Mouse (Mus musculus) adrenal gland, postnatal 36 days (tissue): Measurements from ENCODE around the gene Pdcd7. TPM values are rescaled to one million over a fixed set of nuclear protein-coding genes. Genes with fewer than 3 reads are reported as not detected.
A peak's percentile ranks its signal among the peaks of the same experiment; 100 is the strongest.

Experiments used
- DNase-seq, 2 experiments: peaks; one replicate each; pipeline ENCODE4 v3.0.0; 2021; ENCODE audit warnings: mixed read lengths in 1 of 2
- total RNA-seq, 2 experiments: library from RNA; stranded (reverse); gene quantifications; 2 replicates each; pipeline ENCODE4 v1.2.3; 2021

The Pdcd7 gene
- total RNA-seq, 2 experiments from 2014 or later = 17.8 to 18.6 TPM

DNA sequence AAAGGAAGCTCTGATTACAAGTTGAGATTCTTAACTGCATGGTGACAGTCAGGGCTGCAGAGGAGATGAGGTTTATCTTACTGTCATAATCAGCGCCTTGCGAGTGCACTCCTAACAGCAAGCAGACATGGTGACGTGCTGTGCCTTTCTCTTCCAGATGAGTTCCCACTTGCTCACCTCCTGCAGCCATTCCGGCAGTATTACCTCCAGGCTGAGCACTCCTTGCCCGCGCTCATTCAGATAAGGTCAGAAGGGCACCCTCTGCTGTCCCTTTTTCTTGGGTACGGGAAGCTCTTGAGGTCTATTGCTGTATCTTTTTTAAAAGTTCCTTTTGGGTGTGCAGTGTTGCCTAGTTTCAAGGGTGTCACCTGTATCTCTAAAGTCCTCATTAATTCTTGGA is 10.7 kb downstream of the Pdcd7 start:
- no peak for DNase-seq

DNA sequence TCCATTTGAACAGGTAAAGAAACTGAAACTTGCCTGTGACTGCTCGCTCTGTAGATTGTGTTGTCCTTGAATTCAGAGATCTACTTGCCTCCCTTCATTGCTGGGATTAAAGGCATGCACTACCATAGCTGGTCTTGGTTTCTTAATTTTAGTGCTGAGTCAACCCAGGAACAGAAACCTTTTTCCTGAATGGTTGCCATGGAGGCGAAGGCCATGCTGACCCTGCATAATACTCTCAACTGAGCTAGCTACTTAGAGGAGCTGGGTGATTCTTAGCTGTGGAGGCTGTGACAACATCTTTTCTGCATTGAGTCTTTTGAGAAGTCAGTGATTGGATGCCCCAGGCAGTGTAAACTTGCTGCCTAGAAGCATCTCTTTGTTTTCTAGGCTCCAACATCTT is 11.1 kb downstream of the Pdcd7 start:
- peak; percentile 76 to 79 for DNase-seq

DNA sequence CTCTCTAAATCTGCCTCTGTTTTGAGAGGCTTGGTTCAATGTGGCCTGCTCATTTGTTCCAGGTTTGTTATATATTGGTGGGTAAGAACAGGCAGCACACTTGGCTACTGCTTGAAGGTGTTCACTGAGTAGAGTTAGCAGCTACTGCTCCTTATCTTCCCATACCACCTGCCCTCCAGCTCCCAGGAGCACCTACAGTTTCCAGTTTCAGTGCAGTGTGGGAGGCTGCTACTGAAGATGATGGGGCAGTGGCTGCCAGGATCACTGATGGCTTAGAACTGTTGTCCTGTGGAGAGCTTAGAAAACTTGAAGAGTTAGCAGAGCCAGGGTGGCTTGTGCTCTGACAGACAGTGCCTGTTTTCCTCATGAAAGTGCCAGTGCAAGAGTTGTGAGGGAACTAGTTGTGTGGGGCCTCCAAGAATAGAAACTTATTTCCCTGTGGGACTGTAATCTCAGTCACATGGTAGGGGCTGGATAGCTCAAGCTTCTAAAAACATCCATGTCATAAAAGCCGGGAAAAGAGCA is 13.1 kb downstream of the Pdcd7 start:
- no peak for DNase-seq

DNA sequence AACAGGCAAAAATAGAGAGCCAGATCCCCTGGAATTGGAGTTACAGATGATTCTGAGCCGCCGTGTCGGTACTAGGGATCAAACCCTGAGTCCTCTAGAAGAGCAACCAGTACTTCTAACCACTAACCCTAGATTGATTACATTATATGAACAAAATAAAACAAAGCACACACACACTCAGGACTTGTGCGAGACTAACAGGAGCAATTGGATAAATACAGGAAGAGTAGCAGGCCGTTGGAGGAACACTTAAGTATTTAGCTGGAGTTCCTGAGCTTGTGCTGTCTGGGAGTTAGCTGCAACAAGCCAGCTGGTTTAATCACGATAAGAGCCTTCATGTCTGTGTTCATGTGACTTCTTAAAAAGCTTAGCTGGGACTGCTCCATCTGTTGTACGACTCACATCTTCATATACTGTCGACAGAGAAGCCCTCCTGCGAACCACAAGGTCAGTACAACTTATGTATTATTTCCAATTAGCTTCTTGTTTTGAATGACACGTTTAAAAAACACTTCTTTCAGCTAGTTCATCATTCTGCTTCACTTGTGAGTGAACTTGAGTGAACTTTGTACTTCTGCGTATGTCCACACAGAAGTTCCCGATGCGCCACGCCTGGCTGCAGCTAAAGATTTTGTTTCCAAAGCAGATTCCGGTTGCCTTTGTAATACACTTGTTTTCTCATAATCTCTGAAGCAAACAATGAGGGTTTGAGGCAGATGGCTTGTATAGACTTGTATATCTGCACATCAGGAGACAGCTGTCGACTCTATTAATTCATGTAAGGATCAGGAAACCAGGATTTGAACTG is 14.9 kb downstream of the Pdcd7 start, which contains the start of gene Ubap1l:
Ubap1l (plus strand) TSS at position 401 of the 808 bp plus-strand sequence.
- DNase-seq = no peak

DNA sequence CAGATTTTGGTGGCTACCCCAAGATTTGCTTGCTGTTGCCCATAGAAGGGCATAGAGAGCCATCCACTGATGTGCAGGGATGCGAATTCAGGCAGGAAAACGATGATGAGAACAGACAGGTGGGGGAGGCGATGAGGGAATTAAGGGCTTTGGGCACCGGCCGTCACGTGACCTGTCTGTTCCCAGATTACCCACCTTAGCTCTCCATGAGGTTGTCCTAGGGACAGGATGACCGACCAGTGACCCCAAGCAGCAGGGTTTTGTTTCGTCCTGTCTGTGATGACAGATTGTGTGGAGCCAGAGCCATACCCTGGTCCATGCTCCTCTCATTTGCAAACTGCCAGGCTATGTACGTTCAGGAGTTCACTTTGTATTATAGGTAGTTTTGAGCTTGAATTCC is 17.8 kb downstream of the Pdcd7 start:
- DNase-seq = no peak

DNA sequence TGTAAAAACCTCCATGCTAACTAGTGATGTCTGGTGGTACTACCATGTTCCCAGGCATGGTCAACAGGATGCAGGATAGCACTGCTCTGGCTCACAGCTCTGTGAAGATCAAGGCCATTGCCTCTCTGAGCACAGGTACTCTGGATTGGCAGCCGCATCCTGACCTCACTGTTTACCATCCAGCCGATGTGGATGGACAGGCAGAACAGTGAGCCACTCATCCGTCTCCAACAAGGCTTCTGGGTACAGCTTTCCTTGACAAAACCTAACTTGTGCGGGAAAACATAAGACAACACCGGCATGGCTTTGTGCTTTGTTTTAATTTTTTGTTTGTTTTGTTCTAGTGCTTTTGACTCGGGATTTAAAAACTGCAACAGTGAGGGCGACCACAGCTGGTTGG is 19.8 kb downstream of the Pdcd7 start:
- no peak for DNase-seq

DNA sequence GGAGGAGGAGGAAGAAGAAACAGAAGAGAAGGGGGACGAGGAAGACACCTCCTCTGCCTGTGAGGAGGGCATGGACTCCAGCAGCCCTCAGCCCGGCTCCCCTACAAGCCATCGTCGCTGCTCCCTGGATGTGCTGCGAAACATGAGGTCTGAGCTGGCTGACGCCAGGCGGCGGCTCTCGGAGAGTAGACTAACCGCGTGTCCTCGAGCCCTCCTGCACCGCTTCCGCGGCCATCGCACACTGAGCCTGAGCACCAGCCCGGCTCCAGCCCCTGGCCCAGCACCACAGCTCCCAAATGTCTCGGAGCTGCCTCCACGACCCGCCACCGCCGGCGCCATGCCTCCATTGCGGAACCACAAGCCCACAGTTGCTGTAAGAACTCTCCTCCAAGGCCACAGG is 25.9 kb downstream of the Pdcd7 start:
- no peak for DNase-seq

DNA sequence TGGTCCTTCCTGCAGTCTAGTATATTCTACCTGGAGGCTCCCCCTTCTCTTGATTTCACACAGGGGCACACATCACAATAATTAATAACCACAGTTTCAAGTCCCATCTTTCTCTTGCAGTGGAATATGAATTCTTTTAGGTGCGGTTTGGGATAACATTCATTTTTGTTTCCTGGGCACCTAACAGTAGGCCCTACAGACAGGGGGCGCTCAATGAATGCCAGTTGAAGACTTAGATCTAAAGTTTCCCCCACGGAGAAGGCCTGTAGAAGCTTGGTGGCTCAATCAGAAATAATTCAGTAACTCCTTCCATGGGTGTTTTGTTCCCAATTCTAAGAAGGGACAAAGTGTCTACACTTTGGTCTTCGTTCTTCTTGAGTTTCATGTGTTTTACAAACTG is 26.5 kb downstream of the Pdcd7 start:
- peak; percentile 42 to 64 for DNase-seq

DNA sequence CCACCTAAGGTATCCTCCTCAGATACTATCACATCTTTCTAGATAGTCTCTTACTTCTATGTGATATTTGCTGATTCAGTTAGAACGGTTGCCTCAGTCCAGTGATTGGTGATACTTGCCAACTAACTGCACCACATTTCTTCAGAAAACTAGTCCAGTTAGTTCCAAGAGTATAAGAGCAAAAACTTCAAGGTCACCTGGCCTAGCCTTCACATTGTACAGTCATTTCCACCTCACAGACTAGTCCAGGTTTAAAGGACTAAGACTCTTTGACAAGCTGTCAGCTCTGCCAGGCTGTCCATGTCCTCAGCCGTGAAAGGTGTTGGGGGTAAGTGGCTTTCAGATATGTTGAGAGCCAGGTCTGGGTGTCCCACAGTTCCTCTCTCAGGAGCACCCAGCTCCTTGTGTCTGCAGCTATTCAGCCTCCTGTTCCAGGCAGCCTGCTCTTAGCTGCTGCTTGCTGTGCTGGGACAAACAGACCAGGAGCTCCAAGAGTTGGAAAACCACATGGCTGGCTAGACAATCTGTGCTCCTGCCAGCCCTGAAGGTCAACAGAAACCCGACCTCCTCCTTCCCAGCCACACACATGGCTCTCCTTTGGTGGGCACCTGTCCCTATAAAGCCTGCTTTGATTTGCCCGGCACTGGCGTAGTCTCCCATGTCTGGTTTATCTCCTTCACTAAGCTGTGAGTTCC is 28.7 kb downstream of the Pdcd7 start:
- peak in 1 of 2 experiments; percentile 22 for DNase-seq

DNA sequence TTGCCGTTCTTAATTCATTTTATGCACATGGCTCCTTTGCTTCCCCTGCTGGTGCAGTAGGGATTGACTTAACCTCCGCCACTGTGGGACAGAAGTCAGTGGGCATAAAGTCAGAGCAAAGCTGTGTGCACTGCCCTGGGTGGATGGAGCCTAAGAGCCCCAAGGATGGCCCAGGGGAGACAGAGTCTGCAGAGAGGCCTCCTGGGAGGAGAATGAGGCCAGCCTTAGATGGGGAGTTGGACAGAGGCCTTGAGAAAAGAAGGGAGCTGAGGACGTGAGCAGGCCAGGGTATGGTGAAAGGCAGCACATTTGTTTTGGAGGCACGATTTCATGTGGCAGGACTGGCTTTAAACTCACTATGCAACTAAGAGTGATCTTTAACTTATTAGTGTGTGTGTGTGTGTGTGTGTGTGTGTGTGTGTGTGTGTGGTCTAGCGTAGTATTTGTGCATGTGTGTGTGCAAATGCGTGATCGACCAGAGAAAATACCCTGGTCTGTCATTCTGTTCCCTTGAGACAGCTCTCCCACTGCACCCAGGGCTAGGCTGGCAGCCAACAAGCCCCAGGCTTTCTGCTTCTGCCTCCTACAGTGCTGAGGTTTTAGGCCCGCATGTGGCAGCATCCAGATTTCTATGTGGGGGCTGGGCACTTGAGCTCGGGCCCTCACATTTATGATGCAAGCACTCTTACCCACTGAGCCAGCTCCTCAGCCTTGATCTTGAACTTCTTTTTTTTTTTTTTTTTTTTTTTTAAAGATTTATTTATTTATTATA is 29.4 kb downstream of the Pdcd7 start:
- DNase-seq = peak in 1 of 2 experiments; percentile 54

DNA sequence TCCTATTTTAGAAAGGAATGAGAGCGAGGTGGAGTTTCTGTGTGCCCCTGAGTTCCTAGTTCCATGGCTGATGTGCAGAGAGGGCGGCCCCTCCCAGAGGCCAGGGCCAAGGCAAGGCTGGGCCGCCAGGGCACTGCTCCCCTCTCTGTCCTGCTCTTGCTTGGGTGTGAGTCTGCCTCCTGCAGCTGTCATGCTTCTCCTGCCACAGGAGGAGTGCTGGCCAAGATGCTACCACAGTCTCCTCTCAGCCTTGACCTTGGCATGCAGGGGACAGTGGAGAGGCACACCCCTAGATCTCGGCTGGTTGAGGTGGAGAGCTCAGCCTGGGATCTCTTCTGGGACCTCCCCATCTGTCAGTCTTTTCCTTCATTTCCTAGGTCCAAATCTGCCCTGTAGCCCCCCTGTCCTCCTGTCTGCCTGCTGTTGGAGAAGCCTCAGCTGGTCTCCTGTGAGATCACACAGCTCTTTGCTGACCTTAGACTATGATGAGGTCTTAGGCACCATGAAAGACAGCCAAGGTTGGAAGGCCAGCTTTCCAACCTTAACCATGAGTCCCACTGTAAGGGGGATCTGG is 35.2 kb downstream of the Pdcd7 start:
- DNase-seq = no peak

DNA sequence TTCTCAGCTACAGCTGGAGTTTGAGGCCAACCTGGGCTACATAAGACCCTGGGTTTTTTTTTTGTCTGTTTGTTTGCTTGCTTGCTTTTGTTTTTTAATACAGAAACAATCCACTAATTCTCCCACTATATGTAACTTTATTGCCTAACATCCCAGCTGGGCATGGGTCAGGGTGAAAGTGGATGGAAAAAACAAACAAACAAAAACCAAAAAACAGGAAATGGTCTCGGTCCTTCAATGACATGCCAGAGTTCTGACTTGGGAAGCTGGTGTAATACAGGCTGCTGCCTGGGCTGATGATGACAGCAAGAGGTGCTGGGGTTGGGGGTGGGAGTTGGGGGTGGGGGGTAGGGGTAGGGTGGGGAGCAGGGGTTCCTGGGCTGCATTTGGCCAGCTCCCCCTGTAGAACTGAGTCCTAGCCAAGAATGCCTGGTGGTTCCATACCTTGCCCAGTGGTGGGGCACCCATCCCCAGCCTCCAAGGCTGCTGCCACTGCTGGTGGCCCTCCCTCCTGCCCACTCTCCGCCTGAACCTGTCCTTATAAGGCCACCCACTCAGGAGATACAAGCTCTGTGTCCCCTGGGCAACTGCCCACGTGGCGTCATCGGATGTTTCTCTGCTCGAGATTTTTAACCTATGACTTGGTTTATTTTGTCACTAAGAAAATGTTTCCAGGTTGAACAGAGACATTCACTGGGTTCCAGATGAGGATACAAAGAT is 36.3 kb downstream of the Pdcd7 start:
- no peak for DNase-seq

DNA sequence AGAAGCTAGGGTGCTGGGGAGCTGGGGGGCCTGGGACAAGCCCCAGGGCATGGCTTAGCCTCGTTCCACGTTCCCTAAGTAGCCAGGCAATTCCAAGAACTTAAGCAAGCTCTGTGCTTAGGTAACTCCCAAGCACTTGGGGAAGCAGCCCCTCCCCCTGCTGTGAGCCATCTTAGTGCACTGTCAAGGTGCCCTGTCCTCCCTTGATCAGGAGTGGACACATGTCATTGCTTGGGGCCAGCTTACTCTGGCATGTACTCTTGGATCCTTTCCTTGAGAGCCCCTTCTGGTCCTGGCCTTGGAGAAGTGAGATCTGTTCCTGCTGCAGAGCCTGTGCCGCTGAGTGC is 36.8 kb downstream of the Pdcd7 start:
- peak in 1 of 2 experiments; percentile 31 for DNase-seq

DNA sequence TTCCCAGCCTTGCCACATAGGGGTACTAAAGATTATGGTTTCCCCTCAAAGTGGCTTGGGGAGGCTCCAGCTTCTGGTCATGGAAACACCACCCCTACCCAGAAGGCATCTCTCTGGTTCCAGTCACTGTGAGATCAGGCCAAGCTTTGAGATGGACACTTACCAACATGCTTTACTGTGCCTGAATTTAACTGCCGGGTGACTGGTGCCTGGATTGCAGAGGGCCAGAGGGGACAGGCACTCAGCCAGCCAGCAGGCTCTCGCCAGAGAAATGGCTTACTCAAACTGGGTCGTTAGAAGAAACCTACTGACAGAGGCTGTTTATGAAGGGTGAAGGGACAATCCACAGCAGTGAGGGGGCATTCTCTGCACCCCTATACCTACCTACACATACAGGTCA is 38.4 kb downstream of the Pdcd7 start:
- DNase-seq = peak in 1 of 2 experiments; percentile 55

DNA sequence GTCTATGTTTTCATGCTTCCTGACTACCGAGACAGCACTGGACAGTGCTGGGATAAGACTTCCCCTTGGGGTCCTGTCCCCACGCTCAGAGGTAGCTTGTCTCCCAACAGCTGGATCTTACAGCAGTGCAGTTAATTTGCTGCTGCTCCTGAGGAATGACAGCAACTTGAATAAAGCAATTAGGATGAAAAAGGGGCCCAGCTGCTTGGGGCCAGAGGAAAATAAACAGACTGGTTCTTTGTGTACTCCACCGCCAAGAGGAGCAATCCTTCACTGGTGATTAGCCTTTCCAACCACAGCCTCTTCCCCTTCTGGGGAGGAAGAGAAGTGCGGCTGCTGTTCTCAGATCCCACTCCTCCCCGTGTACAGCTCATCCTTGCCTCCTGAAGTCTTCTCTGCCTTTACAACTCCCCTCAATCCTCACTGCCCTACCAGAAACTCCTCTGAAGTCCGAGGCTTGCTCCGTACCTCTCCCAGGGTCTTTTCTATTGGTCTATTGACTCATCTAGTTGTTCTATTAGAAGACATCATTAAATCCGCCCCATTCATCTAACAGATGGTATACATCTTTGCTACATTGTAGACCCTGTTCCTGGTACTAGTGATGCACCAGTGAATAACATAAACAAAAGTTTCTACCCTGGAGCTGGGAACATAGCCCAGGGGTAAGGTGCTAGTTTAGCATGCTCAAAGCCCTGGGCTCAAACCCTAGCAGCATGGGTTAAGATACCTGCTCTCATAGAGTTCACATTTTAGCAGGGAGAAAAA is 40.7 kb downstream of the Pdcd7 start:
- DNase-seq = no peak

DNA sequence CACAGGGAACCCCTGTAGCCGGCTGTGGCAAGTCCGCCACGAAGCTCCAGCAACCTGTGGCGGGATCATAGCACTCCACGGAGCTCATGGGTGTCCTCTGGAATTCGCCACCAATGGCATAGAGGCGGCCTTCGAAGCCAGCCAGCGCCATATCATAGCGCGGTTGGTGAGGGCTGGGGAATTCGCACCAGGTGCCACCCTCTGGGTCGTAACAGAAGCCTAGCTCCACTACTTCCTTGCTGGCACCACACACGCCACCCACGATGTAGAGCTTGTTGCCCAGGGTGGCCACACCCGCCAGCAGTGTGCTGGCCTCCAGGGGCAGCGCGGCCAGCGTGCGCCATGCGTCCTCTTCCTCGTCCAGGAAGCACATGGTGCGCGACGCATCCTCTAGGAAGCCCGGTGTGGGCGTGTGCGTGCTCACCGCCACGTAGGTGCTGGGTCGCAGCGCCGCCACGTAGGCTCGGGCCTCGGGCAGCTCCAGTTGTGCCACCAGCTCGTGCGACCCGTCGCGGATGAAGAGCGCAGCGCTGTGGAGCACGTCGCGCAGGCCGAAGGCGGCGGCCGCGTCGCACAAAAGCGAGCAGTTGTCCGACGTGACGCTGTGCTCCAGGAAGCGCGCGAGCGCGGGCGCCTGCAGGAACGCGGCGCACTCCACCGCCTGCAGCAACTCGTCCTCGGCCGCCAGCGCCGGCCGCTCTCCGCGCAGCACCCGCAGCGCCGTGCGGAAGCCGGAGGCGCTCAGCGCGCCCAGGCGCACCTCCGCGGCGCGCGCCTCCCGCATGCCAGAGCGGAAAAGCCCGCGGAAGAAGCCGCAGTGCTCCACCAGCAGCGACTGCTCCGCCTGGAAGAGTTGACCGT is 45.1 kb downstream of the Pdcd7 start:
- DNase-seq = no peak

DNA sequence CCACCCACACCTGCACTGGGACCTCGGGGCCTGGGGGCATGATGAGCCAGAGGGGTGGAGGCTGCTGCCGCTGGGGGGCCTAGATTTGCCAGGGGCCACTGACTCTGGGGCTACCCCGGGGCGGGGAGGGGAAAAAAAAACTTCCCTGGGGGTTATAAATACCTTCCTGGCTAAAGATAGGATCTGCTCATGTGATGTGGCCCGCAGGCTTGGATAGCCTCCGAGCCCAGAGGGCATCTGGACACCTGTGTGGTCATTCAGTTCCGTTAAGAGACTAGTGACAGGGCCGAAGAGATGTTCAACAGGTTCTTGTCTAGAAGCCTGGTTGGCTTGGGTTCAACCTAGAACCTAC is 45.7 kb downstream of the Pdcd7 start, which contains the start of gene Kbtbd13:
Kbtbd13 (minus strand) TSS at position 40 of the 352 bp plus-strand sequence.
- no peak for DNase-seq

DNA sequence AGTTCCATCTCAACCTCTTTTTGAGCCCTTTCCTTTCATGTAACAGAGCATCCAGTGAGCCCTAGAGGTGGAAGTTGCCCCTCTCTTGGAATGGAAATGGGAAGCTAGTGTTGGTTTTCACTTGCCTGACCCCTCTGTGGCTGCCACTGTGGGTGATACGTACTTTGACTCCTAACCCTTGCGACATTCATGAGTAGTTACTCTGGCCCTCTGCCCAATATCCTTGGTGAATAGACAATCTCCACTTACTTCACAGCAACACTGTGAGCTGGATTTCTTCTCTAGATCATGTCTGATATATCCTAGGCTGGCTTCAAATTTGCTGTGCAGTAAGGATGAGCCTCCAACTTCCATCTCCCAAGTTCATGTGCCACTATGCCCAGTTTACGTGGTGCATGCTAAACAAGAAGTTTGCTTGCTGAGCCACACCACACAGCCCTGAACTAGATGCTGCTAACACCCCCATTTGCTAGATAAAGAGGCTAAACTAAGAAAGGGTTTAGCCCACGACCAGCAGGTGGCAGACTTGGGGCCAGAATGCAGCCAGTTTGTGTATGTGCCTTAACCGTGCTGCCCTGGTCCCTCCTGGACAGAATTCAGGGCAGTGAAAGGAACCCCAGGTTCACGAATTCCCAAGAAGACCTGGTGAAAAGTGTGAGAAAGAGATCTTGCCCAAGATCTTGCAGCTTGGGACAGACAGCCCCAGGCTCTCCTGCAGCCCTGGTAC is 46.9 kb downstream of the Pdcd7 start:
- DNase-seq = peak; percentile 76 to 85

DNA sequence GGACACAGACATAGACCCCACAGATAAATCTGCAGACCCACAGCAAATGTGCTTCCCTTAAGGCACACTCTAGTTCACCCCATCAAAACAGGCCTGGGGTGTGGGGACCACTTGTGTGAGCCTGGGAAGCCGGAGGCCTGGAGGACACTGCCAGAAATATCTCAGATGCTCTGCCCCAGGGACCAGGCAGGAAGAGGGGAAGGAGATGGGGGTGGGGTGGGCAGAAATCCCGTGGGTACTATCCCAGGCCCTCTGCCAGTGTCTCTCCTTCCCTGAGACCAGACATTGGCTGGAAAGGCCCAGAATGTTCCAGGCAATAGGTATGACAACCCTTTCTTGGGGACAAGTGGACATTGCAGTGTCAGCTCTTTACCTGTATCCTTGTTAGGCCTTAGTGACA is 47.7 kb downstream of the Pdcd7 start:
- no peak for DNase-seq
